Mouse (Mus musculus) olfactory bulb, adult 2 months (tissue): ENCODE data around the gene Man2a2.

ENCODE experiments used
- CTCF ChIP-seq: fragments of 200-500 bp; IDR thresholded peaks from 2 replicates; pipeline ENCODE4 v1.5.1; 2012; ENCODE audit warnings: low read depth, mild to moderate bottlenecking, low read length, moderate library complexity; ENCODE audit not compliant: insufficient read depth
- POLR2A ChIP-seq: fragments of 200-500 bp; IDR thresholded peaks from 2 replicates; pipeline ENCODE4 v1.6.1; 2012; ENCODE audit warnings: mild to moderate bottlenecking, low read depth, low read length, moderate library complexity; ENCODE audit not compliant: insufficient read depth

GRCm38 (mm10) chr7:80387633-80388543 lies 16.7 kb upstream of the Man2a2 start, which contains the start of gene Fes:
- no peak for TF ChIP-seq CTCF
- no peak for TF ChIP-seq POLR2A
